Mouse (Mus musculus) liver, embryonic 14 days (tissue): Measurements from ENCODE around the gene Prkag1. TPM values are rescaled to one million over a fixed set of nuclear protein-coding genes. Genes with fewer than 3 reads are reported as not detected.

Experiments used
- polyA plus RNA-seq: library from polyadenylated mRNA; depleted of rRNA; stranded (reverse); fragments of >200 nt; gene quantifications from 2 replicates; pipeline ENCODE4 v1.2.3, GENCODE M21; 2012; rRNA removed

Prkag1 gene
- polyA plus RNA-seq = 72.8 and 84.3 TPM in 2 replicates

DNA sequence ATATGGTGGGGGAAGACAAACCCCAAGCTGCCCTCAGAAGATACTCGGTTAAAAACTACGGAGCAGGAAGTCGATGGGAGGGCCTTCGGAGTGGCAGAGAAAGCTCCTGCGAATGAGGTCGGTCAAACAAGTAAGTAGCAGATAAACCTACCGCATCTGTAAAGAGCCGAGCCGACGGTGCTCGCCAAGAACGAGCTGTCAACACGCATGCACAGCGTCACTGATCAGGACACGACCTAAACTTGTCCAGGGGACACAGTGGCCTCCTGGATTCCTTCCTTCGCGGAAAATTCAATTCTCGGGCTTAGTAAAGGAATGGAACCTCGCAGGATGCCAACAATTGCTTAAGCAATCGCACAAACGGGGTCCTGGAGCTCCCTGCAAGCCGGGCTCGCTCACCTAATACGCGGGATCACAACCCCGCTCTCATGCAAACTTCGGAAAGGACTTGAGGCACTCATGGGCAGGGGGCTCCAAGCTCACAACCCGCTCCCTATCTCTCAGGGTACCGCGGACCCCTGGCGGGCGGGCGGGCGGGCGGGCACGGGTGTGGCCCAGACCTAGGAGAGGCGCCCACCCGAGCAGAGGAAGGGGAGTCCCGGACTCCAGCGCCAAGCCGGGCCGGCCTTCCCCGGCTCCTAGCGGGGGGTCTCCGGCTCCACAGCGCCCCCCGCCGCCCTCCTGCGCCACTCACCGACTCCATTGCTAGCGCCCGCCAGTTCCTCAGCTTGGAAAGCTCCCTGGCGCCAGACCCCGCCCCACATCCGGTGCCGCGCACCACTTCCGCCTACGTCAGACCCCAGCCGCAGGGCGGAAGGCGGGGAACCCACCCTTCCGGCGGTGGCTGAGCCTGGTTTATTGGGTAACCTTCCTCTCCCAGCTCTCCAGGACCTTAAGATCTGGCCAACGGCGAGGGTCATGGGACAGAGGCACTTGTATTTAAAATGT lies at the start of gene Prkag1:
Gene Prkag1 (minus strand): TSS at position 786 of the 948 bp plus-strand sequence.

GRCm38 (mm10) chr15:98871070-98871915 lies 40.0 kb upstream of the Prkag1 start, which contains the start of gene Kmt2d:
Gene Kmt2d (minus strand): TSS chr15:98871204.

GRCm38 (mm10) chr15:98809390-98809789 lies 21.9 kb downstream of the Prkag1 start, which contains the start of gene Ddn:
Gene Ddn (minus strand): TSS chr15:98809490.

GRCm38 (mm10) chr15:98789661-98790535 lies 41.4 kb downstream of the Prkag1 start, which contains the start of gene Wnt1:
Gene Wnt1 (plus strand): TSS chr15:98789857.

GRCm38 (mm10) chr15:98777762-98778161 lies 53.6 kb downstream of the Prkag1 start, which contains the start of gene Wnt10b:
Gene Wnt10b (minus strand): TSS chr15:98778150.

Other genes with a start within 250 kb of the Prkag1 start
- gene Adcy6, start 221.4 kb downstream of the Prkag1 start, polyA plus RNA-seq = 11.1 and 13.4 TPM in 2 replicates
- 0.82 and 1.4 TPM in 2 replicates for gene Cacnb3, start 200.7 kb downstream of the Prkag1 start, polyA plus RNA-seq
- 24.9 and 26.3 TPM in 2 replicates for gene Ddx23, start 168.6 kb downstream of the Prkag1 start, polyA plus RNA-seq
- 0.52 and 0.66 TPM in 2 replicates for gene Rnd1, start 154.1 kb downstream of the Prkag1 start, polyA plus RNA-seq
- gene Ccdc65, start 123.3 kb downstream of the Prkag1 start, polyA plus RNA-seq = not detected in 2 replicates
- gene Fkbp11, start 103.3 kb downstream of the Prkag1 start, polyA plus RNA-seq = 63.5 and 71.3 TPM in 2 replicates
- gene Arf3, start 68.3 kb downstream of the Prkag1 start, polyA plus RNA-seq = 14.4 and 15.5 TPM in 2 replicates
- 0.01 and 0.05 TPM in 2 replicates for gene Wnt10b, start 53.4 kb downstream of the Prkag1 start, polyA plus RNA-seq
- gene Wnt1, start 41.7 kb downstream of the Prkag1 start, polyA plus RNA-seq = not detected in 2 replicates
- 0.02 and 0.03 TPM in 2 replicates for gene Ddn, start 22.0 kb downstream of the Prkag1 start, polyA plus RNA-seq
- 5.0 and 5.8 TPM in 2 replicates for gene Kmt2d, start 39.7 kb upstream of the Prkag1 start, polyA plus RNA-seq
- gene Rhebl1, start 63.0 kb upstream of the Prkag1 start, polyA plus RNA-seq = 2.7 and 2.8 TPM in 2 replicates
- gene Dhh, start 67.0 kb upstream of the Prkag1 start, polyA plus RNA-seq = 0.07 and 0.08 TPM in 2 replicates
- gene Lmbr1l, start 86.7 kb upstream of the Prkag1 start, polyA plus RNA-seq = 6.1 and 7.2 TPM in 2 replicates
- 1,378 and 1,502 TPM in 2 replicates for gene Tuba1b, start 103.0 kb upstream of the Prkag1 start, polyA plus RNA-seq
- gene Gm49450, start 122.0 kb upstream of the Prkag1 start, polyA plus RNA-seq = 0.09 and 0.23 TPM in 2 replicates
- gene Tuba1a, start 122.2 kb upstream of the Prkag1 start, polyA plus RNA-seq = 42.3 and 48.3 TPM in 2 replicates
- 241 and 278 TPM in 2 replicates for gene Tuba1c, start 198.4 kb upstream of the Prkag1 start, polyA plus RNA-seq
- 0.70 and 0.71 TPM in 2 replicates for gene Prph, start 223.7 kb upstream of the Prkag1 start, polyA plus RNA-seq
- 12.8 and 16.0 TPM in 2 replicates for gene Troap, start 243.1 kb upstream of the Prkag1 start, polyA plus RNA-seq